Mouse (Mus musculus): ENCODE measurements at regions not wholly inside any gene's neighbourhood (a gene's known extent, or its start where the extent isn't known, plus 50 kb on each side); places are given as distances from the start of the nearest gene placed in this dataset.
"Not testable (repeated sequence)": the region's sequence is repeated elsewhere in the genome, so short reads cannot be mapped to it uniquely, and the experiment has no call there.

DNA sequence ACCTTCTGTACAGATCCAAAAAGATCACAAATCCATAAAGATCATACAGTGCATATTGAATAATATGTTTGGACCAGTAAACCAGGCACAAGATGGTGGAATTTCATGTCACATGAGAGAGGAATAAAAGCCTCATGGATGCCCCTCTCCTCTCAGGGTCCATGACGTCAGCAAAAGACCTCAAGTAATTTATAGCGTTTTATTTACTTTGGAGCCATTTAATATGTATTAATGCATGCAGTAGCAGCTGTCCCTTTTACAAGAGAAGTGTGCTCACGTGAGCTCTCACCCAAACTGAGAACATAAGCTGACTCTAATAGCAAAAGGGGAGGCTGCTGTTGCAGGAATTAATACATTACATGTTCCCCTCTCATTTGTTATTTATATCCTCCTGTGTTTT, 355.7 kb upstream of the Cypt12 start:
- ATAC-seq (ENCODE audit: borderline replicate concordance, extremely low read depth, low FRiP score, low TSS enrichment), result no peak
- Histone ChIP-seq H3K9ac (no peak overlapping the region), H3K4me1 (no peaks in the 10 kb centered on the region), H3K36me3 (no peaks in the 10 kb centered on the region), H3K27ac (no peak overlapping the region), H3K9me3 (no peaks in the 10 kb centered on the region), H3K4me3 (no peak overlapping the region), H3K27me3 (no peaks in the 10 kb centered on the region), H3K4me2 (no peak overlapping the region)
- WGBS, result 42% methylated on average over 3 of the region's 3 CpGs

DNA sequence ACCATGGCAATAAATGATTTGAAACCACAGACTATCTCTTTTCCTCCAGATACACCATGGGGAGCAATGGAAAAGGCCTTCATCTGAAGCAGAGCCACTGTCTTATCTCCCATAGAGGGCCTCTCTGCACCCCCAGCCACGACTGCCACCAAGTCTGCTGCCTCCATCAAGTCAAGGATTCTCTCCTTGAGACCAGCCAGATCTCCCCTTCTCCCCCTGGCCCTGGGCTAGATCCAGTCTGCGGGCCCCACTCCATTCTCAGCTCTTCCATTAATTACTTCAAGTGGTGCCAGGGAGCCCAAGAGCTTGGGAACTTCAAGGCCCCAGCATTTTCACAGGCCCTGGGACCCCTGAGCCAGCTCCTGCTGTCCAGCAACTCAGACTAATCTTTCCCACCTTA, 351.8 kb upstream of the Cypt12 start:
- Histone ChIP-seq H3K27ac (no peak overlapping the region), H3K4me2 (no peak overlapping the region), H3K4me3 (no peak overlapping the region), H3K9ac (no peak overlapping the region), H3K4me1 (no peaks in the 10 kb centered on the region), H3K36me3 (no peaks in the 10 kb centered on the region), H3K27me3 (no peaks in the 10 kb centered on the region), H3K9me3 (no peaks in the 10 kb centered on the region)
- WGBS, result 49% methylated on average over 2 of the region's 2 CpGs
- ATAC-seq (ENCODE audit: borderline replicate concordance, extremely low read depth, low FRiP score, low TSS enrichment), result no peak

DNA sequence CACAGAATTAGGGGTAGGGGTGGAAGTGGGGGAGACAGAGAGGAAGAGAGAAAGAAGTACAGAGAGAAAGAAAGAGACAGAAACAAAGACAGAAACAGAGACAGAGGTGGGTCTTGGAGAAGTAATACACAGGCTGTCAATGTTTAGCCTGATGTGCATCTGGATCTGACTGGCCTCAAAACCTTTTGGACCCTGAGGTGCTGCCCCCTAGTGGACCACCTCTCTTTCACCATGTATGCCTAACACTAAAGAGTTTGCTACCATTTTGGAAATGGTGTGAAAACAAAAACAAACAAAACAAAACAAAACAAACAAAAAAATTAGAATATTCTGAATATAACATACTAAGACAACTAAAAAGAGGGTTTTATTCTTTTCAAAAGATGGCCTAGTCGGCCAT, 334.7 kb upstream of the Cypt12 start:
- Histone ChIP-seq H3K27ac (no peak overlapping the region), H3K4me1 (no peaks in the 10 kb centered on the region), H3K27me3 (no peaks in the 10 kb centered on the region), H3K9me3 (no peaks in the 10 kb centered on the region), H3K4me3 (no peak overlapping the region), H3K36me3 (no peaks in the 10 kb centered on the region), H3K4me2 (no peak overlapping the region), H3K9ac (no peak overlapping the region)
- WGBS, result 94% methylated on average over 1 of the region's 1 CpGs
- ATAC-seq (ENCODE audit: borderline replicate concordance, extremely low read depth, low FRiP score, low TSS enrichment), result no peak

GRCm38 (mm10) chr3:17616439-17617070, 331.7 kb upstream of the Cypt12 start:
- no peak overlapping the region for H3K4me3 ChIP-seq
- no peaks in the 10 kb centered on the region for H3K27me3 ChIP-seq
- H3K4me2 ChIP-seq, result no peak overlapping the region
- H3K4me1 ChIP-seq, result no peaks in the 10 kb centered on the region
- H3K36me3 ChIP-seq, result no peaks in the 10 kb centered on the region
- H3K9me3 ChIP-seq, result no peaks in the 10 kb centered on the region
- no peak overlapping the region for H3K27ac ChIP-seq
- 36% methylated on average over 2 of the region's 2 CpGs for WGBS
- peak; percentile 80 for ATAC-seq (ENCODE audit: borderline replicate concordance, extremely low read depth, low FRiP score, low TSS enrichment)
- no peak overlapping the region for H3K9ac ChIP-seq

DNA sequence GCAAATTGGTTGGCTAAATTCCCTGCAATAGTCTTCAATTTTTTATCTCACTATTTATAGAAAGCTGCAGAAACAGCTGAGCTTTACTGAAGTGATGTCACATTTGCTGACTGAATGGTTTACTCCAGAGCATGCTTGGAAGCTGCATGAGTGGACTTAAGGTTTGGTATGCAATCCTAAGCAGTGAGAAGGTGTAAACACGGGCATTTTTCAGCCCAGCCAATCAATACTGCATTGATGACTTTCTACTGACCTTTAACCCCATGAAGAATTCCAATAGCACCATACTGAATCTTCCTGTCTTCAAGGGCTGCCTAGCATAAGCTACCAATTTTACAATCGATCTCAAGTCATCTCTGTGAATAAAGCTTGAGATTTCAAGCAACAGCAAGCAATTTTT, 328.7 kb upstream of the Cypt12 start:
- no peak for ATAC-seq (ENCODE audit: borderline replicate concordance, extremely low read depth, low FRiP score, low TSS enrichment)
- Histone ChIP-seq H3K4me1 (no peaks in the 10 kb centered on the region), H3K36me3 (no peaks in the 10 kb centered on the region), H3K9me3 (no peaks in the 10 kb centered on the region), H3K4me3 (no peak overlapping the region), H3K4me2 (no peak overlapping the region), H3K9ac (no peak overlapping the region), H3K27me3 (no peaks in the 10 kb centered on the region), H3K27ac (no peak overlapping the region)
- 27% methylated on average over 2 of the region's 2 CpGs for WGBS

DNA sequence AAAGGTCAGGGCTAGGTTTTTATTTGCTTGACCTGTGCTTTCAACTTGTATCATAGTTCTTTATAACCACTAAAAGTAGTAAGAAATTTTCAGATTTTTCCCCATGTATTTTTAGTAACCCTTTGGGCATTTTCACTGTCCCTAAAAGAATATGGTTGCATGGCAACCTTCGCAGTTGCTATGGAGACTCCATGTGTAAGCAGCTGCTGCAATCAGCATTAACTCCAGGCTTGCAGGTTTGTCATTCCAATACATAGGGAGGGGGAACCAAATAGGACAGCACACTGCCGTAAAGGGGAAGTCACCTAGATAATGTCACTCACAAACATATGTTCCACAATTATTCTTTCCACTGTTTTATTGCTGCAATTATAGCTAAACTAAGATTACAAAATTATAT, 328.3 kb upstream of the Cypt12 start:
- no peaks in the 10 kb centered on the region for H3K4me1 ChIP-seq
- H3K4me2 ChIP-seq, result no peak overlapping the region
- 49% methylated on average over 2 of the region's 2 CpGs for WGBS
- H3K27me3 ChIP-seq, result no peaks in the 10 kb centered on the region
- H3K36me3 ChIP-seq, result no peaks in the 10 kb centered on the region
- no peak for ATAC-seq (ENCODE audit: borderline replicate concordance, extremely low read depth, low FRiP score, low TSS enrichment)
- no peak overlapping the region for H3K4me3 ChIP-seq
- H3K9ac ChIP-seq, result no peak overlapping the region
- H3K9me3 ChIP-seq, result no peaks in the 10 kb centered on the region
- no peak overlapping the region for H3K27ac ChIP-seq

DNA sequence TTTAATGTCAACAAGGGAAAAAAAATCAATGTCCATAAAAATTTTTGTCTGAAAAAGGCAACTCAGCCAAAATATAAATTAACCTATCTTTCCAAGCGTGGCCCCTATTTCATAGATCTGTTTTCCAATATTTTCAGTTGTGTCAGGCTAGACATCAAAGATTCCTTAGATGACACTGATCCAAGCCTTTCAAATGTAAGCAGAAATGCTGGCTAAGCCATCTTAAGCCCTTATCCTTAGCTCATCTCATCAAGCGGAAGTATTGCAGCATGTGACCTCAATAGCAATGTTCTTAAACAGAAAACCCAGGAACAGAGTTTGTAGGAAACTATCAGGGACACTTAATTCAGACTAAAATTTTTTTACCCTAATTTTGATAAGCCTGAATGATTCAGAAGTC, 327.8 kb upstream of the Cypt12 start:
- WGBS, result 73% methylated on average over 2 of the region's 2 CpGs
- Histone ChIP-seq H3K9me3 (no peaks in the 10 kb centered on the region), H3K4me3 (no peak overlapping the region), H3K4me1 (no peaks in the 10 kb centered on the region), H3K27ac (no peak overlapping the region), H3K27me3 (no peaks in the 10 kb centered on the region), H3K4me2 (no peak overlapping the region), H3K9ac (no peak overlapping the region), H3K36me3 (no peaks in the 10 kb centered on the region)
- ATAC-seq (ENCODE audit: borderline replicate concordance, extremely low read depth, low FRiP score, low TSS enrichment), result no peak

GRCm38 (mm10) chr3:17632484-17632883, 315.7 kb upstream of the Cypt12 start:
- no peaks in the 10 kb centered on the region for H3K36me3 ChIP-seq
- WGBS, result 80% methylated on average over 3 of the region's 3 CpGs
- ATAC-seq (ENCODE audit: borderline replicate concordance, extremely low read depth, low FRiP score, low TSS enrichment), result no peak
- no peak overlapping the region for H3K4me3 ChIP-seq
- H3K27me3 ChIP-seq, result no peaks in the 10 kb centered on the region
- no peaks in the 10 kb centered on the region for H3K9me3 ChIP-seq
- no peak overlapping the region for H3K4me2 ChIP-seq
- H3K9ac ChIP-seq, result no peak overlapping the region
- no peaks in the 10 kb centered on the region for H3K4me1 ChIP-seq
- H3K27ac ChIP-seq, result no peak overlapping the region

DNA sequence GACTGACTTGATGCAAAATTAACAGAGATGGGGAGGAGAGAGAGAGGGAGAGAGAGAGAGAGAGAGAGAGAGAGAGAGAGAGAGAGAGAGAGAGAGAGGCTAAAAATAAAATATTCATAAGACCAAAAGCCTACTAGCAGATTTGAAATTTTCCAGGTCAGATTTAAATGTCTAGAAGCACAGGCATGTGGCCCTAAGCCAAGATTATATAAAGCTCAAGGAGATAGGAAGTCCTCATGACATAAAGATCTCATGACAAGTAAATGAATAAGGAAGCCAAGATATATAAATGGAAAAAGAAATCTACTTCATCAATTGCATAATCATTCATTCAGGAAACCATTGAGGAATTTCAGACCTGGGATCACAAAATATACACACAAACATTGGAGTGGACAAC, 311.9 kb upstream of the Cypt12 start:
- no peak for ATAC-seq (ENCODE audit: borderline replicate concordance, extremely low read depth, low FRiP score, low TSS enrichment)
- no peak overlapping the region for H3K4me3 ChIP-seq
- no peaks in the 10 kb centered on the region for H3K4me1 ChIP-seq
- no peak overlapping the region for H3K4me2 ChIP-seq
- H3K27me3 ChIP-seq, result no peaks in the 10 kb centered on the region
- H3K9ac ChIP-seq, result no peak overlapping the region
- no peaks in the 10 kb centered on the region for H3K9me3 ChIP-seq
- H3K36me3 ChIP-seq, result no peaks in the 10 kb centered on the region
- no peak overlapping the region for H3K27ac ChIP-seq

GRCm38 (mm10) chr3:17659988-17660387, 288.2 kb upstream of the Cypt12 start:
- not testable (repeated sequence) for H3K4me3 ChIP-seq; H3K9me3 ChIP-seq; H3K4me2 ChIP-seq; H3K9ac ChIP-seq; H3K4me1 ChIP-seq; ATAC-seq (ENCODE audit: borderline replicate concordance, extremely low read depth, low FRiP score, low TSS enrichment); H3K27me3 ChIP-seq; H3K36me3 ChIP-seq; H3K27ac ChIP-seq
- 83% methylated on average over 2 of the region's 2 CpGs for WGBS

GRCm38 (mm10) chr3:17661987-17662386, 286.2 kb upstream of the Cypt12 start:
- no peak overlapping the region for H3K4me3 ChIP-seq
- H3K27ac ChIP-seq, result no peak overlapping the region
- no peaks in the 10 kb centered on the region for H3K9me3 ChIP-seq
- ATAC-seq (ENCODE audit: borderline replicate concordance, extremely low read depth, low FRiP score, low TSS enrichment), result no peak
- H3K4me2 ChIP-seq, result no peak overlapping the region
- H3K4me1 ChIP-seq, result no peaks in the 10 kb centered on the region
- 87% methylated on average over 1 of the region's 1 CpGs for WGBS
- H3K9ac ChIP-seq, result no peak overlapping the region
- no peaks in the 10 kb centered on the region for H3K27me3 ChIP-seq
- H3K36me3 ChIP-seq, result no peaks in the 10 kb centered on the region

GRCm38 (mm10) chr3:17667016-17667415, 281.2 kb upstream of the Cypt12 start:
- 73% methylated on average over 1 of the region's 1 CpGs for WGBS
- Histone ChIP-seq H3K4me3 (no peak overlapping the region), H3K27me3 (no peaks in the 10 kb centered on the region), H3K4me2 (no peak overlapping the region), H3K9me3 (no peaks in the 10 kb centered on the region), H3K27ac (no peak overlapping the region), H3K36me3 (no peaks in the 10 kb centered on the region), H3K9ac (no peak overlapping the region), H3K4me1 (no peaks in the 10 kb centered on the region)
- ATAC-seq (ENCODE audit: borderline replicate concordance, extremely low read depth, low FRiP score, low TSS enrichment), result no peak

DNA sequence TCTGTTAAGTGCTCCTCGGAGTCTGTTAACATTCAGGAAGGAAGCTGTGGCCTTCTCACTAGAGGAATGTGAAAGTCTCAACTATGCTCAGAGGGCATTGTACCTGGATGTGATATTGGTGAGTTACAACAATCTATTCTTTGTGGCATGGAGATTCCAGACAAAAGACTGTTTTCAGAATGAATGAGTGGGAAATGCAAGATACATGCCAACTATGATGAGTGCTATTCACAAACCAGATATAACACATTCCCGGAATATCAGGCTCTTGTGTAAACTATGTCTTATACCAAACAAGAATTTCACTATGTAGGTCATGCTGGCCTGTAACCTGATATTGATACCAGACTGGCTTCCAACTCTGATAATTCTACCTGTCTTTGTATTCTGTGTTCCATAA, 279.4 kb upstream of the Cypt12 start:
- no peak overlapping the region for H3K4me3 ChIP-seq
- no peak overlapping the region for H3K9ac ChIP-seq
- ATAC-seq (ENCODE audit: borderline replicate concordance, extremely low read depth, low FRiP score, low TSS enrichment), result no peak
- H3K27ac ChIP-seq, result no peak overlapping the region
- no peak overlapping the region for H3K4me2 ChIP-seq
- no peaks in the 10 kb centered on the region for H3K9me3 ChIP-seq
- no peaks in the 10 kb centered on the region for H3K36me3 ChIP-seq
- H3K4me1 ChIP-seq, result no peaks in the 10 kb centered on the region
- no peaks in the 10 kb centered on the region for H3K27me3 ChIP-seq
- 51% methylated on average over 2 of the region's 2 CpGs for WGBS

Data from lung, embryonic 15.5 days (tissue).